Mouse (Mus musculus): ENCODE results near the gene Vmn2r72.

Gene Vmn2r72

DNA sequence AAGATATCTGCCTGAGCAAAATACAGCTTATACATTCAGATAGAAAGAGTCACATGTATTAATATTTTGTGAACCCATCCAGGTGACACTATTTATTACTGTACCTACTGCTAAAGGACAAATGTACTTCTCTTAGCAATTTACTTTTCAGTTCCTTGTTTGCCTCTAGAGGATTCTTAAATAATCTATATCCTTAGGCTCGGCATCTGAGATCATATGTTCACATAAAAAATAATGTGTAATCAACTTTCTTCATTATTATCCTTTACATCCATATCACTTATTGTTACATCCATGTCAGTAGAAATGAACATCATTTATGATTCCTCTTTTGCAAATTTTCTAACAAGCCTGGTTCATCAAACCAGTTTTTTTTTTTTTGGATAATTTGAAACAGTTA is at the start of gene Vmn2r72:
TSS of gene Vmn2r72 (minus strand) at position 101 of the 400 bp plus-strand sequence.
- no peak for DNase-seq (ENCODE audit: extremely low read depth, low read depth)

All from MEL-GATA-1-ER (cell line).